Mouse (Mus musculus): ENCODE data around the gene Cpsf4l.

Gene Cpsf4l

GRCm38 (mm10) chr11:113709731-113710256, at the start of gene Cpsf4l:
Cpsf4l (minus strand) TSS chr11:113710017.
- DNase-seq (ENCODE audit: low read depth, low spot score), result no peak

DNA sequence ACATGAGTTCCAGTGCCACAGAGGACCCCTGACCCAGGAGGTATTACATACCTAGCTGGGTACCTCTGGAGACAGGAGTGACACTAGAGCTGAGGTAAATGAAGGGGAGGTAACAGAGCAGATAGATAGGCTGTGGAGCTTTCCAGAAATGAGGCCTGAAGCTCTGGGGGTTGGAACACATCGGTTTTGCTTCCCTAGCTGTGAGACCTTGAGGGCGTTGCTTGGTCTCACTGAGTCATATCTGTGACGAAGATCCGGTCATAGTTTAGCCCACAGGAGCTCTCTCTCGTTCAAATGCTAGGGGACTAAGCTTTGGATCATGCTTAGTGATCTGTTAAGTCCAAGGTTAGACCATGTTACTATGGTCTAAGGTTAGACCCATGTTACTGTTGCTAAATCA, 49.0 kb upstream of the Cpsf4l start:
- DNase-seq (ENCODE audit: low read depth, low spot score), result no peak

- DNase-seq (ENCODE audit: low read depth, low spot score), result no peak
Measured at GRCm38 (mm10) chr11:113756578-113756977, 46.8 kb upstream of the Cpsf4l start.

DNA sequence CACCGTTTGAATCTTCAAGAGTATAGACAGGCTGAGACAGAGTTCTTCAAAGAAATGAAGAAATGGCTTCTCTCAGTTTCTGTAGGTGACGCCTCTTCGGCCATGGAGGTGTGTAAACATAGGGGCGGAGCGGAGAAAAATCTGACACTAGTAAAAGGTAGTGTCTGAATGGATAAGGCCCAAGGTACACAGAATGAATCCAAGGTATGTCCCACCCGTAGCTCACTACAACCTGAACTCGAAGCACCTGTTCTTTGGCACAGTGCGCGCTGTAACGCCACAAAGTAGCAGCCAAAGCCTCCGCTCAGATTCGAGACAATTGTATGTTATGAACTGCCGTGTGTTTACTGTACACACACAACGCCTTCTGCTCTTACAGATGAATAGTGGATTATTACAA, 46.1 kb upstream of the Cpsf4l start:
- no peak for DNase-seq (ENCODE audit: low read depth, low spot score)

DNA sequence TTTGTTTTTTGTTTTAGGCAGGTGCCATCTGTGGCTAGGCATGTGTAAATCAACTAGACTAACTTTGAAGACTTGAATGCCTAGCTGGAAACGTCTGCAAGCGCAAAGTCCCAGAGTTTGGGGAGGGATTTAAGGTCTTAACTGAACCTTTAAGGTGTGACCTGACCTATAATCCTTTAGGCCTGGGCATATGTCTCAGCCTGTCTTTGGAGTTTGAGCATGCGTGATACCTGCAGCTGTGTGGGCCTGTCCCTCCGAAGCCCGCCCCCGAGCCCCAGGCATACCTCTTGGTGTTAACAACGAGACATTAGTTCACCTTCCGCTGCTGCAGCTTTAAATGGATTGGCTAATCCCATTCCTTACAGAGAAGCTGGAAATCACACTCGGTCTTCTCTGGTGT, 45.0 kb upstream of the Cpsf4l start:
- DNase-seq (ENCODE audit: low read depth, low spot score), result no peak

- no peak for DNase-seq (ENCODE audit: low read depth, low spot score)
Measured at GRCm38 (mm10) chr11:113752685-113753430, 43.0 kb upstream of the Cpsf4l start.

GRCm38 (mm10) chr11:113752158-113752661, 42.4 kb upstream of the Cpsf4l start:
- peak; percentile 62 for DNase-seq (ENCODE audit: low read depth, low spot score)

DNA sequence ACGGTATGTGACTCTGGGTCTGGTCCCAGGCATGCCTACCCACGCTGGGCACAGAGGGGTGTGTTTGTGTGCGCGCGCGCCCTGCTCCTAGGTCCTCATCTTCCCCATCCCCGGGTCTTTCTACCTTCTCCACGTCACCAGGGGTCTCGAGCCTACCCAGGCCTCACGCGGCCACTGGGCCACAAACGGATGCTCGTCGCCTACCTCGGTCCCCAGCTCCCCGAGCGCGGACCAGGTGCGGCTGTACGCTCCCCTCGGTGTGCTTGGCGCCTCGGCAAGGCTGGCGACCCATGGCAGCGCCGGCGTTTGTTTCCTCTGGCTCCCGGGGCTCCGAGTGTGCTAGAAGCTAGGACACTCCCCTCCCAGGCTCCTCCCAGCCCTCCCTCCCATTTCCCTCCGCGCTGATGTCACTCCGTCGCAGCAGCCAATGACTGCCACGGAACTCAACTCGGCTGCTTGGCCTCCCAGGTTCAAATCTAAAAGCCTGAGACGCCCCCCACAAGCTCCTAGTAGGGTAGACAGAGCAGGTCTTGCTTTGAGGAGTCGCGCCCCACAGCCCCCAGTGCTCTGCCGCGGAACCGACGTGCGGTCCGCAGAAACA, 41.8 kb upstream of the Cpsf4l start, which contains the start of gene Cdc42ep4:
Gene Cdc42ep4, minus strand, starts transcription at position 398 of the 601 bp plus-strand sequence.
- DNase-seq (ENCODE audit: low read depth, low spot score), result peak; percentile 96

- DNase-seq (ENCODE audit: low read depth, low spot score), result peak; percentile 73
Measured at GRCm38 (mm10) chr11:113750571-113751483, 41.0 kb upstream of the Cpsf4l start.

- DNase-seq (ENCODE audit: low read depth, low spot score), result no peak
Measured at GRCm38 (mm10) chr11:113749749-113750351, 40.0 kb upstream of the Cpsf4l start.

DNA sequence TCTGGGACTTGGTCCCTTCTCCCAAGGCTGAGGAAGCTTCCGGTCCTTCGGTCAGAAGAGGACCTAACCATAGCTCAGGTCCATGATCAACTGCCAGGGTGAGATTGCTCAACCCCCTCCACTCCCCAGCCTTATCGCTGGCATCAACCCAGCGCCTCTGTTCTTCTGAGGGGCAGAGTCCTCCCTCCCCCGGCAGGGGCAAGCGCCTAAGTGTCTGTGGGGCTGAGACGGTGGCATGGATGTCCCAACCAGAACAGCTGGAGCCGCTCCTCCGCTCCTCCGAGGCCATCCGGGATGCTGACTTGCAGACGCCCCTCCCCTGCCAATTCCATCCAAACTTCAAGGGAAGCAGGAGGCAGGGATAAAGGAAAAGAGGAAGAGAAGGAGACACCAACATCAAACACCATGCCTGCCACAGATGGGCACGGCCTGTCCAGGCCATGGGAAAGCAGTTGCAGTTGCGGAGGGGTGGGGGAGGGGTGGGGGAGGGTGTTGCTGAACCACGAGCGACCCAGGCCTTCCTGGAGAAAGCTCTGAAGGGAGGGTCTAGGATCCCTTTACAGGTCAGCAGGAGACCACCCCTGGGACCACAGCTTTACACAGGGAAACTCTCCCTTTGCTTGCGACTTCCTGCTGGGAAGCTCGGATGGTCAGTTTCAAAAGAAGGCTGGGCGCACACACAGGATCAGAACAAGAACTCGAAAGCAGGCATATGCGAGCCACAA, 39.1 kb upstream of the Cpsf4l start:
- no peak for DNase-seq (ENCODE audit: low read depth, low spot score)

DNA sequence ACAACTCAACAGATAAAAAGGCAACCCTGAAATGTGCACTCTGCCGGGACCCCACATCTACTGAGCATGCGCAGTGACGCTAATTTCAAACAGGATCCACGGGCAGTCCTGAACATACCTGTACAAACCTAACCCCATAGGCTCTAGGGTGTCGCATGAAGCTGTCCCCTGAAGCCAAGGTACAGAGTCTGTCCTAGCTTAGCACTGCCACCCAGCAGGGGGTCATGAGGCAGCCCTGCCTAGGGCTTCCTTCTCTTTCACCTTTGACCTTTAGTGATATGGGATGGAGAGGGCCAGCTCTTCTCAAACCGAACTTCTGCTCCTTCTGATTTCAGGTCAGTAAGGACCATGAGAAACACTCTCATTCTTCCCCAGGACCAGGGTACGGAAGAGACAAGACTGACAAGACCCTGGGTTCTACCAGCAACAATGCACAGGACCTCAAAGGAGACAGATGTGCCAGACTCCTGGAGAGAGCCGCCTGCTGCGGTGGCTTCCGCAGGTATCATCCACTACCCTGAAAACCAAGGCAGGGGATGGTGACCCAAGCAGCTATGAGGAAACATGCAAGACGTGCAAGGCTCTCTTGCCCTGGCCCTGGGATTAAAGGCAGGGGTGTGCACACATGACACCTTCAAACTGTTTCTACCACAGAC, 38.0 kb upstream of the Cpsf4l start:
- DNase-seq (ENCODE audit: low read depth, low spot score), result no peak

DNA sequence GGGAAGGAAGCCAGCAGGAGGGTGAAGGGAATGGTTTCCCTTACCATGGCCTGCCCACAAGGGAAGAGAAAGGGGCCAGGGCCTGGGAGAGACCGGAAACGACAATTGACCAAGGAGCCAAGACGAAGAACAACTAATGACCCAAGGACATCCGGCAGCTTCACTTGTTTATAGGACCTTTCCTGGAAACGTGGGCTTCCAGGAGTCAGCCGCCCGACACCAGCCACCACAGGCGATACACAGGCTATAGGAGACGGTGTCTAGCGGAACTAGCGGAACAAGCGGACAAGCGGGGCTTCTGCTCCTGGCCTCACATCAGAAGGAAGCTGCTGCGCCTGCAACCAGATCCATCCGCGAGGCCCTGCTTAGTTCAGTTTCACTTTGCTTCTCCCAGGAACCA, 37.2 kb upstream of the Cpsf4l start:
- peak; percentile 38 for DNase-seq (ENCODE audit: low read depth, low spot score)

- DNase-seq (ENCODE audit: low read depth, low spot score), result no peak
Measured at GRCm38 (mm10) chr11:113745961-113746360, 36.1 kb upstream of the Cpsf4l start.

DNA sequence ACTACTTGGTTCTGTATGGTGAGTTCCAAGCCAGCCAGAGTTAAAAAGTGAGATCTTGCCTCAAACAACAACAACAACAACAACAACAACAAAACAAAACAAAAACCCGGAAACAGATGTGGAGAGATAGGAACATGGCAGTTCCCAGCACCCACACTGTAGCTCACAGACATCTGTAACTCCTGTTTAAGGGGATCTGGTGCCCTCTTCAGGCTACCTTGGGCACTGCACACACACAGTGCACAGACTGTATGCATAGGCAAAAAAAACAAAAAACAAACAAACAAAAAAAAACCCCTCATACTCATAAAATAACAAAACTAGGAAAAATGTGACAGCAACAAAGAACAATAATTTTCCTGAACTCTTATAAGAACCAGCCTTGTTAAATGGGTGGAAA, 33.2 kb upstream of the Cpsf4l start:
- DNase-seq (ENCODE audit: low read depth, low spot score), result no peak

DNA sequence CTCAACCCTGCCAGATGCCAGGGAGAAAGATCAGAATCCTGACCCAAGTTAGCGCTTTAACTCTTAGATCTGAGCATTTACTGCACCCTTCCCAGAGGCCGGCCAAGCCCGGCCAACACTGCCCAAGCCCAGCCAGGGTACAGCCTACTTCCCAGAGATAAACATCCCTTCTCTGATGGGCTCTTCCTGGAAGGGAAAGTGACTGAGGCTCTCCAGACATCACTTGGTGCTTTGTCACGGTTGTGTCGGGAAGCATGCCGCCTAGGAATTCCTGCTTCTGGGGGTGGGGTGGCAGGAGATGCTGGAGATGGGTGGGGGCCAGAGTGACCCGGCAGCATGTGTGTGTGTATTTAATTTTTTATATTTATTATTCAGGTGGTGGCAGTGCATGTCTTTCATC, 30.3 kb upstream of the Cpsf4l start:
- no peak for DNase-seq (ENCODE audit: low read depth, low spot score)

DNA sequence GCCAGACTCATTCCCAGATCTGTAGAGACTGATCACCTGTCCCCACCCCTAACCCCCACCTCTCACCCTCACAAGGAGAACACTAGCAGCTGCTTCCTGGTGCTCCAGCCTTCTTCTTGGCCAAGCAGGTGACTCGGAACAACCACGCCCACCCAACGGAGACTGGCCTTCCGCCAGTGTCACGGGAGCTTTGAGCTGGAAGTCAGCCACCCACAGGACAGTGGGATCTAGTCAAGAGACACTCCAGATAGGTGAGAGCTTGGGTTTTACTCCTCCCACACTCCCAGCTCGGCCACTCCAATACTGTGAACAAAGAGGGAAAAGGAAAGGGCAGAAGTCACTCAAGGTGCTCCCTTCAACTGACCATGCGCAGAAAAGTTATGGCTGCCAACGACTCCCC, 29.4 kb upstream of the Cpsf4l start:
- DNase-seq (ENCODE audit: low read depth, low spot score), result no peak

- no peak for DNase-seq (ENCODE audit: low read depth, low spot score)
Measured at GRCm38 (mm10) chr11:113737912-113738311, 28.1 kb upstream of the Cpsf4l start.

DNA sequence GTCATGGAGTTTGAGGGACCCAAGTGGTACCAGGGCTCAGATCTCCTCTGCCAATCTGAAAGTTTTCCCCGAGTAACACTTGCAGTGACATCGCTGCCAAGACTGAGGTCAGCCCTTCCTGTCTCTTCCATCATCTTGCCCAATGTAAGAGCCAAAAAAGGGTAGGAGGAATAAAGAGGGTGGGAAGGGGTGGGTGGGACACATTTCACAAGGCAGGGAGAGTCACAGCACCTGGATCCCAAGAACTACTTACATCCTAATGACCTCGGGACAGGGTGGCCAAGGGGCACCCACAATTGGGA, 27.7 kb upstream of the Cpsf4l start:
- DNase-seq (ENCODE audit: low read depth, low spot score), result no peak

- no peak for DNase-seq (ENCODE audit: low read depth, low spot score)
Measured at GRCm38 (mm10) chr11:113736848-113737552, 27.2 kb upstream of the Cpsf4l start.
